Comparison of ENCODE assay signal across 8 mouse cellular contexts in the genomic region with DNA sequence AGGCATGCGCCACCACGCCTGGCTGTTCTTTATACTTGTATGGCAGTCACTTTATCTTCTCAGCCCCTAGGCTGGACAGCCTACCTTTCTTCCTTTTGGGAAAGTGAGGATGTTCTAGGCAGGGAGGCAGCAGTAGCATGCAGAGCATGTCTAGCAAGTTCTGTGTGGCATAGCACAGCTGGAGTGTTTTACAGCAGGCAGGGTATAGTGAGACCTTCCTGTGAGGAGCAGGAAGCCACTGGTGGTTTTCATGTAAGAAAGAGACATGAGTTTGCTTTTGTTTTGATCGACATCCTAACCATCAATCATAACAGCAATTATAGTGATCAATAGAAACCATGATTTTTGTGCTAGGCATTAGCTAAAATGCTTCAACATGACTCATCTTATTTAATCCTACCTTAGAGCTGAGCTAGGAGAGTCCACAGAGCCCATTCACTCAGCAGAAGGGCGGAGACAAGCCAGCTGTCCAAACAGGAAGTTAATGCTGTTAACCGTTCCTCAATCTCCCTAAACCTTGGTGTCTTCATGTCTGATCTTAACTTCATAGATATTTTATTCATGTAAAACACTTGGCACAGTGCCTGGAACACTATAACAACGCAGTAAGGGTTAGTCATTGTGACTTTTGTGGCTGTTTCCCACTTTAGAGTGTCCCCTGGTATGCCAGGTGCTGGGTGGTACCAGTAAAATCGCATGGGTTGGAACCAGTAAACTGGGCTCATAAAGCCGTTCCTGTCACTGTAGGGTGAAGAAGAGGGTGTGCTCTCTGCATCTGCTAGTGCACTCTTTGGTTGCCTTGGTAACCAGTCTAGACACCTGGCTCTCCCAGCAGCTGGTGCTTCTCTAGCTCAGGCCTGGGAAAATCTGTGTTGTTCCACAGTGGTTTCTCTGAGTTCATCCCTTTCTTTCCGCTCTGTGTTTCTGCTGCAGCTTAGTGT. TPM values are rescaled to one million over a fixed set of nuclear protein-coding genes. Genes with fewer than 3 reads are reported as not detected.
DNase-seq lines count a peak whose midpoint lies in the region; ATAC-seq and TF ChIP-seq lines count a peak whose summit lies in the region.

No protein-coding gene starts in this region.

- no peak for TF ChIP-seq CTCF in heart, postnatal 0 days (IDR thresholded peaks at IDR 0.05; ENCODE audit: low read depth)

- no peaks in the 10 kb centered on the region for H3K36me3 ChIP-seq in heart, postnatal 0 days (replicated peaks; ENCODE audit: control insufficient read depth, insufficient read depth, low read length)
- no peaks in the 10 kb centered on the region for H3K36me3 ChIP-seq in forebrain, embryonic 15.5 days

- ATAC-seq in heart, postnatal 0 days (ENCODE audit: insufficient read depth, low read depth), result no peak
- ATAC-seq in CD4-positive, CD25-positive, alpha-beta regulatory T cell, adult 4 months, result peak; percentile 69
- peak; percentile 90 for ATAC-seq in forebrain, embryonic 15.5 days (replicated peaks)
- peak; percentile 27 for ATAC-seq in neutrophil, adult 5-6 weeks (ENCODE audit: extremely low read depth, insufficient number of reproducible peaks, low FRiP score, poor library complexity, severe bottlenecking)

- peaks cover 14% of the 10 kb centered on the region; the same call in 1 of the 2 replicates for H3K4me1 ChIP-seq in heart, postnatal 0 days (ENCODE audit: control insufficient read depth, insufficient read depth)
- H3K4me1 ChIP-seq in forebrain, embryonic 15.5 days, result peaks cover 23% of the 10 kb centered on the region

- no peak for TF ChIP-seq EP300 in heart, postnatal 0 days (IDR thresholded peaks at IDR 0.05; ENCODE audit: low read depth)

- H3K4me3 ChIP-seq in heart, postnatal 0 days (ENCODE audit: low read depth, low read length), result no peak overlapping the region
- H3K4me3 ChIP-seq in forebrain, embryonic 15.5 days, result no peak overlapping the region

- no peaks in the 10 kb centered on the region for H3K9me3 ChIP-seq in heart, postnatal 0 days (replicated peaks; ENCODE audit: control insufficient read depth, low read length)
- no peaks in the 10 kb centered on the region for H3K9me3 ChIP-seq in forebrain, embryonic 15.5 days

- no peak overlapping the region for H3K9ac ChIP-seq in heart, postnatal 0 days (replicated peaks; ENCODE audit: low read depth, low read length)
- H3K9ac ChIP-seq in forebrain, embryonic 15.5 days (replicated peaks), result no peak overlapping the region

- no peaks in the 10 kb centered on the region for H3K27me3 ChIP-seq in heart, postnatal 0 days (ENCODE audit: control insufficient read depth, insufficient read depth, low read length)
- no peaks in the 10 kb centered on the region for H3K27me3 ChIP-seq in forebrain, embryonic 15.5 days

- peak overlapping the region; percentile 16; the same call in 1 of the 2 replicates for H3K27ac ChIP-seq in heart, postnatal 0 days (ENCODE audit: low read depth)
- H3K27ac ChIP-seq in forebrain, embryonic 15.5 days (replicated peaks), result peak overlapping the region; percentile 68

- 51% methylated on average over 9 of the region's 9 CpGs for WGBS in heart, postnatal 0 days
- 60% methylated on average over 9 of the region's 9 CpGs for WGBS in forebrain, embryonic 15.5 days

- H3K4me2 ChIP-seq in heart, postnatal 0 days (ENCODE audit: low read depth, low read length), result no peak overlapping the region
- H3K4me2 ChIP-seq in forebrain, embryonic 15.5 days (replicated peaks), result no peak overlapping the region

- no peak for DNase-seq in heart, postnatal 0 days (ENCODE audit: low spot score)
- no peak for DNase-seq in heart, adult 18-20 months
- DNase-seq in left cerebral cortex, adult 8-10 months (ENCODE audit: low spot score in 2 of 2), result peak; percentile 10 to 53
- DNase-seq in yolk sac, embryonic 10.5 days (ENCODE audit: low spot score), result no peak
- no peak for DNase-seq in lung, postnatal 10 days

RNA-seq across cellular contexts. Expression of gene Scgb1a1, which starts 21.9 kb away (rescaled TPM):
- total RNA-seq in heart, postnatal 0 days (2014; rRNA removed; ENCODE audit: low replicate concordance), result 8.9 TPM in 1 of 2 replicates, not detected in the other
- 1.3 and 98.2 TPM in 2 replicates for polyA plus RNA-seq in heart, postnatal 0 days (2015; fragmentation: Nextera tagmentation; extraction: Ambion mirVana)
- 10 to 100 TPM in 1 of 2 experiments, not detected in 1; 80.4 TPM for total RNA-seq in heart, adult 18-20 months (2021)
- polyA plus RNA-seq in CD4-positive, CD25-positive, alpha-beta regulatory T cell, adult 4 months (2017; shearing (Covaris generic)), result not detected
- polyA plus RNA-seq in forebrain, embryonic 15.5 days (2015; fragmentation: Nextera tagmentation; extraction: Ambion mirVana), result not detected in 2 replicates
- not detected for total RNA-seq in left cerebral cortex, adult 8-10 months (2022)
- not detected in 2 replicates for total RNA-seq in neutrophil, adult 5-6 weeks (2017)

Comparison
In these comparisons a context has a peak if more than half of its experiments do, and no peak if none do; other contexts are left out.
1. DNase-seq: peak in left cerebral cortex, adult 8-10 months (2 of 2); none in heart, postnatal 0 days (single experiment), heart, adult 18-20 months (0 of 2), yolk sac, embryonic 10.5 days (single experiment) and lung, postnatal 10 days (single experiment).